Mouse (Mus musculus): ENCODE measurements around the gene Cdc7. TPM values are rescaled to one million over a fixed set of nuclear protein-coding genes. Genes with fewer than 3 reads are reported as not detected.

Gene Cdc7
- polyA plus RNA-seq, 1 experiment from 2014 or later: 4.3 TPM

GRCm38 (mm10) chr5:107025371-107025770 is 61.2 kb downstream of the Cdc7 start:
- H3K27ac ChIP-seq (ENCODE audit: low read length): 0 out of 2 replicates have a peak overlapping the region, but pooled peaks have one; percentile 4
- 0 out of 2 replicates have a peak, but pooled peaks cover 3% of the 10 kb centered on the region for H3K4me1 ChIP-seq (ENCODE audit: insufficient read depth, low read depth, low read length)
- ATAC-seq (no peak), DNase-seq (ENCODE audit: low spot score) (no peak)
- no peak overlapping the region for H3K4me2 ChIP-seq (replicated peaks; ENCODE audit: low read depth, low read length)
- TF ChIP-seq EP300 (IDR thresholded peaks at IDR 0.05) (no peak), CTCF (IDR thresholded peaks at IDR 0.05) (no peak)
- H3K36me3 ChIP-seq (ENCODE audit: insufficient read depth, low read length): no peaks in the 10 kb centered on the region
- H3K9me3 ChIP-seq (ENCODE audit: low read length): no peaks in the 10 kb centered on the region
- no peak overlapping the region for H3K9ac ChIP-seq (replicated peaks; ENCODE audit: low read depth)
- H3K27me3 ChIP-seq (replicated peaks; ENCODE audit: insufficient read depth, low read length): no peaks in the 10 kb centered on the region
- WGBS: 71% methylated on average over 5 of the region's 5 CpGs
- H3K4me3 ChIP-seq (ENCODE audit: low read depth, low read length): no peak overlapping the region

GRCm38 (mm10) chr5:107025809-107026208 is 61.7 kb downstream of the Cdc7 start:
- Histone ChIP-seq H3K36me3 (ENCODE audit: insufficient read depth, low read length) (no peaks in the 10 kb centered on the region), H3K27ac (ENCODE audit: low read length) (0 out of 2 replicates have a peak overlapping the region, but pooled peaks have one; percentile 34), H3K9ac (replicated peaks; ENCODE audit: low read depth) (no peak overlapping the region), H3K4me1 (ENCODE audit: insufficient read depth, low read depth, low read length) (no peaks in the 10 kb centered on the region), H3K4me3 (ENCODE audit: low read depth, low read length) (no peak overlapping the region), H3K4me2 (replicated peaks; ENCODE audit: low read depth, low read length) (no peak overlapping the region), H3K27me3 (replicated peaks; ENCODE audit: insufficient read depth, low read length) (no peaks in the 10 kb centered on the region), H3K9me3 (ENCODE audit: low read length) (no peaks in the 10 kb centered on the region)
- WGBS: 58% methylated on average over 8 of the region's 8 CpGs
- TF ChIP-seq CTCF (IDR thresholded peaks at IDR 0.05) (no peak), EP300 (IDR thresholded peaks at IDR 0.05) (peak; percentile 86)
- DNase-seq (ENCODE audit: low spot score) (peak; percentile 82), ATAC-seq (peak; percentile 86)

GRCm38 (mm10) chr5:107027616-107028015 is 63.5 kb downstream of the Cdc7 start:
- no peak for ATAC-seq
- Histone ChIP-seq H3K9me3 (ENCODE audit: low read length) (no peaks in the 10 kb centered on the region), H3K4me1 (ENCODE audit: insufficient read depth, low read depth, low read length) (no peaks in the 10 kb centered on the region), H3K4me2 (replicated peaks; ENCODE audit: low read depth, low read length) (no peak overlapping the region), H3K36me3 (ENCODE audit: insufficient read depth, low read length) (no peaks in the 10 kb centered on the region), H3K9ac (replicated peaks; ENCODE audit: low read depth) (no peak overlapping the region), H3K27ac (ENCODE audit: low read length) (no peak overlapping the region), H3K27me3 (replicated peaks; ENCODE audit: insufficient read depth, low read length) (no peaks in the 10 kb centered on the region), H3K4me3 (ENCODE audit: low read depth, low read length) (no peak overlapping the region)
- DNase-seq (ENCODE audit: low spot score): no peak
- TF ChIP-seq CTCF (IDR thresholded peaks at IDR 0.05) (no peak), EP300 (IDR thresholded peaks at IDR 0.05) (no peak)
- 91% methylated on average over 6 of the region's 6 CpGs for WGBS

GRCm38 (mm10) chr5:107028557-107028956 is 64.4 kb downstream of the Cdc7 start:
- Histone ChIP-seq H3K9ac (replicated peaks; ENCODE audit: low read depth) (no peak overlapping the region), H3K9me3 (ENCODE audit: low read length) (no peaks in the 10 kb centered on the region), H3K4me3 (ENCODE audit: low read depth, low read length) (no peak overlapping the region), H3K4me2 (replicated peaks; ENCODE audit: low read depth, low read length) (no peak overlapping the region), H3K27me3 (replicated peaks; ENCODE audit: insufficient read depth, low read length) (no peaks in the 10 kb centered on the region), H3K36me3 (ENCODE audit: insufficient read depth, low read length) (no peaks in the 10 kb centered on the region), H3K27ac (ENCODE audit: low read length) (no peak overlapping the region), H3K4me1 (ENCODE audit: insufficient read depth, low read depth, low read length) (no peaks in the 10 kb centered on the region)
- ATAC-seq (no peak), DNase-seq (ENCODE audit: low spot score) (no peak)
- TF ChIP-seq EP300 (IDR thresholded peaks at IDR 0.05) (no peak), CTCF (IDR thresholded peaks at IDR 0.05) (no peak)
- 16% methylated on average over 1 of the region's 1 CpGs for WGBS

- Histone ChIP-seq H3K9ac (replicated peaks; ENCODE audit: low read depth) (no peak overlapping the region), H3K9me3 (ENCODE audit: low read length) (no peaks in the 10 kb centered on the region), H3K36me3 (ENCODE audit: insufficient read depth, low read length) (no peaks in the 10 kb centered on the region), H3K27me3 (replicated peaks; ENCODE audit: insufficient read depth, low read length) (no peaks in the 10 kb centered on the region), H3K4me1 (ENCODE audit: insufficient read depth, low read depth, low read length) (no peaks in the 10 kb centered on the region), H3K4me3 (ENCODE audit: low read depth, low read length) (no peak overlapping the region), H3K4me2 (replicated peaks; ENCODE audit: low read depth, low read length) (no peak overlapping the region), H3K27ac (ENCODE audit: low read length) (no peak overlapping the region)
- WGBS: 56% methylated on average over 4 of the region's 4 CpGs
- ATAC-seq: no peak
- no peak for DNase-seq (ENCODE audit: low spot score)
- no peak for TF ChIP-seq EP300 (IDR thresholded peaks at IDR 0.05)
- no peak for TF ChIP-seq CTCF (IDR thresholded peaks at IDR 0.05)
Measured at GRCm38 (mm10) chr5:107029801-107030200, 65.7 kb downstream of the Cdc7 start.

- DNase-seq (ENCODE audit: low spot score) (no peak), ATAC-seq (no peak)
- TF ChIP-seq CTCF (IDR thresholded peaks at IDR 0.05) (no peak), EP300 (IDR thresholded peaks at IDR 0.05) (no peak)
- Histone ChIP-seq H3K4me1 (ENCODE audit: insufficient read depth, low read depth, low read length) (no peaks in the 10 kb centered on the region), H3K36me3 (ENCODE audit: insufficient read depth, low read length) (no peaks in the 10 kb centered on the region), H3K27me3 (replicated peaks; ENCODE audit: insufficient read depth, low read length) (no peaks in the 10 kb centered on the region), H3K9me3 (ENCODE audit: low read length) (no peaks in the 10 kb centered on the region), H3K9ac (replicated peaks; ENCODE audit: low read depth) (no peak overlapping the region), H3K4me3 (ENCODE audit: low read depth, low read length) (no peak overlapping the region), H3K27ac (ENCODE audit: low read length) (no peak overlapping the region), H3K4me2 (replicated peaks; ENCODE audit: low read depth, low read length) (no peak overlapping the region)
- 95% methylated on average over 10 of the region's 10 CpGs for WGBS
Measured at GRCm38 (mm10) chr5:107030821-107031220, 66.7 kb downstream of the Cdc7 start.

Other genes with a start within 250 kb of the Cdc7 start
- gene Hfm1, start 38.0 kb upstream of the Cdc7 start, polyA plus RNA-seq (2015; fragmentation: Nextera tagmentation; extraction: Ambion mirVana): 0.08 and 0.10 TPM in 2 replicates